Mouse (Mus musculus): ENCODE results near the gene Naa15.

DNA sequence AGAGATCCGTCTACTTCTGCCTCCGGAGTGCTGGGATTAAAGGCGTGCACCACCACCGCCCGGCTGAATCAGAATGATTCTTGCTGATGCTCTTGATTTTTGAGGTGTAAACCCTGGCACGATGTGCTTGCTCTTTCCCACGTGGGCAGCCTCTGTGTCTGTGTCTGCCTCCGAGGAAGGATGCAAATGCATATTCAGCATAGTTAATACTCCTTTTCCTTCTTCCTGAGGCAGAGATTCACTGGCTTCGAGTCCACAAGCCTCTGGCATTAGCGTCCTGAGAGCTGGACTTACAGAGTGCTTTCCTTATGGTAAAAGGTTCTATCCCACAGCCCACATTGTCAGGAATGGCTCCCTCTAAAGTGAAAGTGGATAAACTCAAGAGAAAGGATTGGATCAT, 14.3 kb upstream of the Naa15 start:
- TF ChIP-seq CTCF (IDR thresholded peaks at IDR 0.05; ENCODE audit: control insufficient read depth, insufficient read depth, insufficient replicate concordance, low read depth, low read length) (no peak), POLR2A (IDR thresholded peaks at IDR 0.05; ENCODE audit: control insufficient read depth, low read depth, low read length) (no peak)
